Mouse (Mus musculus) mesoderm, embryonic 11.5 days (tissue): ENCODE measurements at regions not wholly inside any gene's neighbourhood (a gene's known extent, or its start where the extent isn't known, plus 50 kb on each side); places are given as distances from the start of the nearest gene placed in this dataset.
A peak's percentile ranks its signal among the peaks of the same experiment; 100 is the strongest.

Source experiments
- DNase-seq: peaks from one replicate; pipeline ENCODE4 v3.0.0-alpha.2; 2012; ENCODE audit warnings: low read depth, low spot score

- DNase-seq = no peak
Measured at GRCm38 (mm10) chr1:39047316-39047715, 61.9 kb downstream of the Pdcl3 start.

- no peak for DNase-seq
Measured at GRCm38 (mm10) chr1:39057304-39057703, 71.9 kb downstream of the Pdcl3 start.

GRCm38 (mm10) chr1:39062509-39062908 is 77.1 kb downstream of the Pdcl3 start:
- DNase-seq = no peak

GRCm38 (mm10) chr1:39063666-39064385 is 78.4 kb downstream of the Pdcl3 start:
- no peak for DNase-seq

- DNase-seq = no peak
Measured at GRCm38 (mm10) chr1:39064781-39065180, 79.4 kb downstream of the Pdcl3 start.

- no peak for DNase-seq
Measured at GRCm38 (mm10) chr1:39067901-39068300, 82.5 kb downstream of the Pdcl3 start.

- DNase-seq = no peak
Measured at GRCm38 (mm10) chr1:39069086-39069655, 83.8 kb downstream of the Pdcl3 start.

- no peak for DNase-seq
Measured at GRCm38 (mm10) chr1:39069676-39070075, 84.3 kb downstream of the Pdcl3 start.

GRCm38 (mm10) chr1:39075966-39076365 is 90.6 kb downstream of the Pdcl3 start:
- no peak for DNase-seq

- DNase-seq = no peak
Measured at GRCm38 (mm10) chr1:39078584-39079315, 93.3 kb downstream of the Pdcl3 start.

GRCm38 (mm10) chr1:39083911-39084826 is 98.8 kb downstream of the Pdcl3 start:
- peak; percentile 59 for DNase-seq

- DNase-seq = no peak
Measured at GRCm38 (mm10) chr1:39086273-39086672, 100.9 kb downstream of the Pdcl3 start.

- DNase-seq = no peak
Measured at GRCm38 (mm10) chr1:39089875-39090274, 103.7 kb upstream of the Npas2 start.

GRCm38 (mm10) chr1:39091121-39091520 is 102.4 kb upstream of the Npas2 start:
- no peak for DNase-seq

GRCm38 (mm10) chr1:39091638-39092037 is 101.9 kb upstream of the Npas2 start:
- DNase-seq = no peak

GRCm38 (mm10) chr1:39093291-39093690 is 100.2 kb upstream of the Npas2 start:
- no peak for DNase-seq

GRCm38 (mm10) chr1:39094001-39094400 is 99.5 kb upstream of the Npas2 start:
- no peak for DNase-seq

- DNase-seq = no peak
Measured at GRCm38 (mm10) chr1:39095901-39096300, 97.6 kb upstream of the Npas2 start.

- DNase-seq = no peak
Measured at GRCm38 (mm10) chr1:39096726-39097125, 96.8 kb upstream of the Npas2 start.

- no peak for DNase-seq
Measured at GRCm38 (mm10) chr1:39097499-39097898, 96.0 kb upstream of the Npas2 start.

- no peak for DNase-seq
Measured at GRCm38 (mm10) chr1:39098154-39098553, 95.4 kb upstream of the Npas2 start.

GRCm38 (mm10) chr1:39099246-39099645 is 94.3 kb upstream of the Npas2 start:
- no peak for DNase-seq
